ENCODE assay signal across 8 mouse cellular contexts in genomic region chr12:85110698-85111592, GRCm38 (mm10). TPM values are rescaled to one million over a fixed set of nuclear protein-coding genes. Genes with fewer than 3 reads are reported as not detected.
A peak's percentile ranks its signal among the peaks of the same experiment; 100 is the strongest.
DNase-seq lines count a peak whose midpoint lies in the region; ATAC-seq and TF ChIP-seq lines count a peak whose summit lies in the region.

Gene Prox2 (minus strand): TSS chr12:85110759.
Gene Dlst (plus strand): TSS chr12:85110833.

- under 1% methylated on average over 83 of the region's 83 CpGs for WGBS in embryonic facial prominence, embryonic 12.5 days
- under 1% methylated on average over 83 of the region's 83 CpGs for WGBS in kidney, adult 2 months
- under 1% methylated on average over 83 of the region's 83 CpGs for WGBS in limb, embryonic 11.5 days
- under 1% methylated on average over 76 of the region's 83 CpGs for WGBS in midbrain, embryonic 13.5 days
- under 1% methylated on average over 83 of the region's 83 CpGs for WGBS in small intestine, adult 2 months

- ATAC-seq in embryonic facial prominence, embryonic 12.5 days (ENCODE audit: insufficient number of reproducible peaks, insufficient read depth, low FRiP score, low TSS enrichment): peak; percentile 85
- ATAC-seq in limb, embryonic 11.5 days (ENCODE audit: insufficient number of reproducible peaks, low FRiP score, low TSS enrichment, low read depth): peak; percentile 82
- peak; percentile 98 for ATAC-seq in midbrain, embryonic 13.5 days

- peak within 1 kb of the TSS; percentile 86 for H3K27ac ChIP-seq in embryonic facial prominence, embryonic 12.5 days
- H3K27ac ChIP-seq in kidney, adult 2 months (ENCODE audit: insufficient read depth, low read depth, low read length): peak within 1 kb of the TSS; percentile 87
- H3K27ac ChIP-seq in limb, embryonic 11.5 days (replicated peaks; ENCODE audit: low read depth, low read length): peak within 1 kb of the TSS; percentile 65
- H3K27ac ChIP-seq in midbrain, embryonic 13.5 days: peak within 1 kb of the TSS; percentile 70
- H3K27ac ChIP-seq in small intestine, adult 2 months (ENCODE audit: insufficient read depth, low read depth, low read length): peak within 1 kb of the TSS; percentile 94

- DNase-seq in 3T3-L1 (ENCODE audit: low read depth, low spot score): peak; percentile 78
- peak; percentile 93 to 94 for DNase-seq in adrenal gland, postnatal 36 days
- peak; percentile 92 to 93 for DNase-seq in heart, adult 18-20 months
- peak; percentile 93 for DNase-seq in kidney, adult 2 months
- DNase-seq in limb, embryonic 11.5 days (ENCODE audit: low spot score): peak; percentile 93

- TF ChIP-seq POLR2A in kidney, adult 2 months (IDR thresholded peaks at IDR 0.05; ENCODE audit: low read depth, low read length): peak; percentile 29
- TF ChIP-seq POLR2A in small intestine, adult 2 months (IDR thresholded peaks at IDR 0.05; ENCODE audit: low read depth, low read length): peak; percentile 42

- H3K27me3 ChIP-seq in embryonic facial prominence, embryonic 12.5 days: no peaks in the 10 kb centered on the region
- no peaks in the 10 kb centered on the region for H3K27me3 ChIP-seq in kidney, adult 2 months (replicated peaks; ENCODE audit: control insufficient read depth, insufficient read depth, low read length)
- no peaks in the 10 kb centered on the region for H3K27me3 ChIP-seq in limb, embryonic 11.5 days (ENCODE audit: control insufficient read depth, insufficient read depth, low read length)
- no peaks in the 10 kb centered on the region for H3K27me3 ChIP-seq in midbrain, embryonic 13.5 days
- H3K27me3 ChIP-seq in small intestine, adult 2 months (ENCODE audit: control insufficient read depth, insufficient read depth, low read length): no peaks in the 10 kb centered on the region

- 0 out of 2 replicates have a peak, but pooled peaks have one; percentile 1 for TF ChIP-seq CTCF in kidney, adult 2 months (conservative IDR thresholded peaks at IDR 0.05; ENCODE audit: insufficient read depth, insufficient read length, low read depth, low read length)
- TF ChIP-seq CTCF in small intestine, adult 2 months (IDR thresholded peaks at IDR 0.05; ENCODE audit: extremely low read depth, insufficient read length, insufficient replicate concordance, low read depth, low read length): no peak

- peak within 1 kb of the TSS; percentile 96 for H3K9ac ChIP-seq in embryonic facial prominence, embryonic 12.5 days
- peak within 1 kb of the TSS; percentile 92 for H3K9ac ChIP-seq in limb, embryonic 11.5 days (ENCODE audit: low read length)
- H3K9ac ChIP-seq in midbrain, embryonic 13.5 days (replicated peaks): peak within 1 kb of the TSS; percentile 94

- H3K9me3 ChIP-seq in embryonic facial prominence, embryonic 12.5 days: no peaks in the 10 kb centered on the region
- H3K9me3 ChIP-seq in limb, embryonic 11.5 days (ENCODE audit: control insufficient read depth, low read length): no peaks in the 10 kb centered on the region
- no peaks in the 10 kb centered on the region for H3K9me3 ChIP-seq in midbrain, embryonic 13.5 days

- 0 out of 2 replicates have a peak, but pooled peaks cover 8% of the 10 kb centered on the region for H3K36me3 ChIP-seq in embryonic facial prominence, embryonic 12.5 days
- H3K36me3 ChIP-seq in kidney, adult 2 months (ENCODE audit: control insufficient read depth, insufficient read depth, low read length): no peaks in the 10 kb centered on the region; the same call in 1 of the 2 replicates
- no peaks in the 10 kb centered on the region for H3K36me3 ChIP-seq in limb, embryonic 11.5 days (ENCODE audit: control insufficient read depth, insufficient read depth, low read length)
- peaks cover 13% of the 10 kb centered on the region; the same call in 1 of the 2 replicates for H3K36me3 ChIP-seq in midbrain, embryonic 13.5 days
- H3K36me3 ChIP-seq in small intestine, adult 2 months (ENCODE audit: control insufficient read depth, insufficient read depth, low read length): peaks cover 16% of the 10 kb centered on the region

- peaks cover 31% of the 10 kb centered on the region for H3K4me1 ChIP-seq in embryonic facial prominence, embryonic 12.5 days
- H3K4me1 ChIP-seq in kidney, adult 2 months (ENCODE audit: control insufficient read depth, insufficient read depth, low read length): peaks cover 26% of the 10 kb centered on the region; the same call in 1 of the 2 replicates
- peaks cover 12% of the 10 kb centered on the region for H3K4me1 ChIP-seq in limb, embryonic 11.5 days (ENCODE audit: control insufficient read depth, insufficient read depth, low read length)
- H3K4me1 ChIP-seq in midbrain, embryonic 13.5 days (replicated peaks): peaks cover 39% of the 10 kb centered on the region
- peaks cover 11% of the 10 kb centered on the region; the same call in 1 of the 2 replicates for H3K4me1 ChIP-seq in small intestine, adult 2 months (ENCODE audit: control insufficient read depth, insufficient read depth, insufficient read length, low read length)

- peak within 1 kb of the TSS; percentile 86 for H3K4me2 ChIP-seq in embryonic facial prominence, embryonic 12.5 days (replicated peaks)
- peak within 1 kb of the TSS; percentile 76 for H3K4me2 ChIP-seq in limb, embryonic 11.5 days (ENCODE audit: low read depth, severe bottlenecking)
- peak within 1 kb of the TSS; percentile 91 for H3K4me2 ChIP-seq in midbrain, embryonic 13.5 days (replicated peaks)

- H3K4me3 ChIP-seq in embryonic facial prominence, embryonic 12.5 days: peak within 1 kb of the TSS; percentile 100
- H3K4me3 ChIP-seq in kidney, adult 2 months (ENCODE audit: insufficient read depth, low read depth, low read length): peak within 1 kb of the TSS; percentile 90
- H3K4me3 ChIP-seq in limb, embryonic 11.5 days (ENCODE audit: low read depth, low read length): peak within 1 kb of the TSS; percentile 98
- H3K4me3 ChIP-seq in midbrain, embryonic 13.5 days (replicated peaks): peak within 1 kb of the TSS; percentile 100
- H3K4me3 ChIP-seq in small intestine, adult 2 months (ENCODE audit: low read depth, low read length): peak within 1 kb of the TSS; percentile 76

RNA-seq across cellular contexts. Expression of gene Prox2, which starts in this region (rescaled TPM):
- 1 to 10 TPM; 2.5 to 4.9 TPM for total RNA-seq in adrenal gland, postnatal 36 days (2021)
- 3.7 and 4.4 TPM in 2 replicates for polyA plus RNA-seq in embryonic facial prominence, embryonic 12.5 days (2016; fragmentation: Nextera tagmentation; extraction: Ambion mirVana)
- 1 to 10 TPM; 1.5 to 2.6 TPM for total RNA-seq in heart, adult 18-20 months (2021)
- polyA plus RNA-seq in kidney, adult 2 months (2012; rRNA removed): 2.0 and 2.4 TPM in 2 replicates
- polyA plus RNA-seq in limb, embryonic 11.5 days (2014; fragmentation: Nextera tagmentation; extraction: Ambion mirVana): 2.6 and 3.3 TPM in 2 replicates
- polyA plus RNA-seq in midbrain, embryonic 13.5 days (2015; fragmentation: Nextera tagmentation; extraction: Ambion mirVana): 1.8 and 2.8 TPM in 2 replicates
- 0.42 and 1.3 TPM in 2 replicates for polyA plus RNA-seq in small intestine, adult 2 months (2012; rRNA removed)

RNA-seq across cellular contexts. Expression of gene Dlst, which starts in this region (rescaled TPM):
- total RNA-seq in adrenal gland, postnatal 36 days (2021): 100 to 1,000 TPM; 348 to 363 TPM
- polyA plus RNA-seq in embryonic facial prominence, embryonic 12.5 days (2016; fragmentation: Nextera tagmentation; extraction: Ambion mirVana): 110 and 117 TPM in 2 replicates
- total RNA-seq in heart, adult 18-20 months (2021): 100 to 1,000 TPM; 759 to 769 TPM
- 294 and 312 TPM in 2 replicates for polyA plus RNA-seq in kidney, adult 2 months (2012; rRNA removed)
- 108 and 109 TPM in 2 replicates for polyA plus RNA-seq in limb, embryonic 11.5 days (2014; fragmentation: Nextera tagmentation; extraction: Ambion mirVana)
- 98.6 and 104 TPM in 2 replicates for polyA plus RNA-seq in midbrain, embryonic 13.5 days (2015; fragmentation: Nextera tagmentation; extraction: Ambion mirVana)
- polyA plus RNA-seq in small intestine, adult 2 months (2012; rRNA removed): 74.2 and 125 TPM in 2 replicates

Comparison
In these comparisons a context has a peak if more than half of its experiments do, and no peak if none do; other contexts are left out.
1. Peak in every context shown above with its lines: DNase-seq, ATAC-seq, H3K4me3 ChIP-seq and H3K27ac ChIP-seq.